Mouse (Mus musculus): ENCODE results near the gene Adtrp. TPM values are rescaled to one million over a fixed set of nuclear protein-coding genes. Genes with fewer than 3 reads are reported as not detected.
A peak's percentile ranks its signal among the peaks of the same experiment; 100 is the strongest.

Adtrp gene
- total RNA-seq, 2 experiments from 2014 or later, result 0.50 to 0.94 TPM

GRCm38 (mm10) chr13:41737628-41738309 lies 109.7 kb downstream of the Adtrp start:
- intact Hi-C loops (cut with DNase I), result no loop called here
- DNase-seq (ENCODE audit: low spot score in 2 of 2), result no peak

- intact Hi-C loops (cut with DNase I), result no loop called here
Measured at GRCm38 (mm10) chr13:41729660-41730059, 117.8 kb downstream of the Adtrp start.

GRCm38 (mm10) chr13:41727803-41728202 lies 119.7 kb downstream of the Adtrp start:
- intact Hi-C loops (cut with DNase I), result no loop called here
- no peak for DNase-seq (ENCODE audit: low spot score in 2 of 2)

More at GRCm38 (mm10) chr13:41729660-41730059, 117.8 kb downstream of the Adtrp start:
- DNase-seq (ENCODE audit: low spot score in 2 of 2), result no peak

- DNase-seq (ENCODE audit: low spot score in 2 of 2), result peak; percentile 20 to 78
- intact Hi-C loops (cut with DNase I), result no loop called here
Measured at GRCm38 (mm10) chr13:41719331-41719730, 128.2 kb downstream of the Adtrp start.

- intact Hi-C loops (cut with DNase I), result loop anchor here (1.0 kb wide), 2 partner anchors 31 to 104 kb away; no protein-coding TSS in a partner anchor
Measured at GRCm38 (mm10) chr13:41718051-41718450, 129.4 kb downstream of the Adtrp start.

More at GRCm38 (mm10) chr13:41718051-41718450, 129.4 kb downstream of the Adtrp start:
- peak; percentile 19 to 74 for DNase-seq (ENCODE audit: low spot score in 2 of 2)

Other genes with a start within 250 kb of the Adtrp start
- gene Tmem170b, start 241.8 kb downstream of the Adtrp start, total RNA-seq (2021), result 10 to 100 TPM; 85.9 to 91.5 TPM
- 10 to 100 TPM; 54.3 to 72.7 TPM for gene Hivep1, start 204.3 kb upstream of the Adtrp start, total RNA-seq (2021)